Mouse (Mus musculus): Measurements from ENCODE around the gene Dph6. TPM values are rescaled to one million over a fixed set of nuclear protein-coding genes. Genes with fewer than 3 reads are reported as not detected.
"Not testable (repeated sequence)": the region's sequence is repeated elsewhere in the genome, so short reads cannot be mapped to it uniquely, and the experiment has no call there.

The Dph6 gene
- polyA plus RNA-seq, 1 experiment: 15.0 TPM

DNA sequence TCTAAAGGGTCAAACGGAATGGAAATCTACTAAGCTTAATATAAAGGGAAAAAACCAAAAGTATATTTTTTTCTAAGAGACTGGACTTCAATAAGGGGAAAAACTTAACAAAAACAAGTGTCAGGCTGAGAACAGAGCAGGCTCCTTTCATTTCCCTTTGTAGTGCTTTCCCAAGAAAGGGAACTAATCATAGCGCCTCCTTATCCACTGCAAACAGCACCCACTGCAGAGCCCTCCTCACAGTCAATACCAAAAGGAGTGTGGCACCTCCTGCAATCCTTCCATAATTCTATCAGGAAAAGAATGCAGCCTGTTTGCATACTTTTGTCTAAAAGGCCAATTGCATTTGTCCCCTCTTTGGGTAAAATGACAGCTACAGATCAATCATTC, 32.2 kb downstream of the Dph6 start:
- TF ChIP-seq CTCF (IDR thresholded peaks at IDR 0.05; ENCODE audit: borderline replicate concordance, extremely low read depth, insufficient read depth, insufficient read length) (no peak), POLR2A (IDR thresholded peaks at IDR 0.05; ENCODE audit: borderline replicate concordance, extremely low read depth, insufficient read depth, insufficient read length, poor library complexity, severe bottlenecking) (no peak)
- DNase-seq (ENCODE audit: low read depth): no peak

DNA sequence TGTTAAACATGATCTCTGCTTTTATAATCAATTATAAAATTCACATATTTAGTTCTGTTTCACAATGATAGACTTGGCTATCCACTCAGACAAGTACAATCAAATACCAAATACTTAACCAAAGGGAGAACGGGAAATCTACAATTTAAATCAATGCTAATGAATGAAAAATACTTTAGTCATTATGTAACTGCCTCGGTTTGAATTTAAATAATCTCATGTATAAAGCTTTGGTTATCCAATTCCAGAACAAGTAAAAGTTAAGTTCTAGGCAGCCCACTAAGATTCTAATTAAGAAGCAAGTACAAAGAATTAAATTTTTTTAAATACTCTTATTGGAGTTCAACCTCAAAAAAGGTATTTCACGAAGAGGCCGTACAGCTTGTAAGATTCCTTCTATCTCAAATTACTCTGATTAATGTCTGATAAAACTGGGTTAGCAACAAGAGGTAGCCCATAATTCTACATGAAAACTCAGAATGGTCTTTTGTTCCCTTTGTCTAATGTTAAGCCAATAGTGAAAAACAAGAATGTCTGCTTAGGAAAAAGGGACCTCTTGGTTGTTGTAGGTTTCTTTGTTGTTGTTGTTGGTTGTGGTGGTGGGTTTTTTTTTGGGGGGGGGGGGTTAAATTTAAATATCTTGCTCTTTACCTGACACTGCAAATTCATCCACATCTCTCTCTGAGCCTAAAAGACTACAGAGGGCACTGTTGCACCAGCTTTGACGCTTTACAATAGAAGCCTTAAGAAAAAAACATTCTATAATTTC, 32.8 kb downstream of the Dph6 start:
- TF ChIP-seq POLR2A (IDR thresholded peaks at IDR 0.05; ENCODE audit: borderline replicate concordance, extremely low read depth, insufficient read depth, insufficient read length, poor library complexity, severe bottlenecking) (no peak), CTCF (IDR thresholded peaks at IDR 0.05; ENCODE audit: borderline replicate concordance, extremely low read depth, insufficient read depth, insufficient read length) (peak; percentile 49; the same call in 1 of the 2 replicates)

DNA sequence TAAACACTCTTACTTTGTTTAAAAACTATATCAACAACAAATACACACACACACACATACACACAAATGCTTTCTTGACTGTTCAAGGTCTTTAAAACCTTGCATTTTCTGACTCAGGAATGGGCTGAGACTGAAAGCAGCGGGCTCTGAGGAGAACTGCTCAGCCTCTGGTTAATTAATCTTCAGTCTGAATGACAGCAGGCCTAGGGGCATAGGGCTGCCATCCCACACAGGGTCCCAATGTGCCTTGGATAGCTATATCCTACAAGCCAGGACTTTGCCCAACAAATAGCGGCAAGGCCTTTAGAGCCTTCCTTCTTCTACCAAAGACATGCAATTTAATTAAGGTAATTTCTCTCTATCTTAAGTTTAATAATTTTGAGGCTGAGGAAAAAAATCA, 43.2 kb downstream of the Dph6 start:
- no peak for TF ChIP-seq POLR2A (IDR thresholded peaks at IDR 0.05; ENCODE audit: borderline replicate concordance, extremely low read depth, insufficient read depth, insufficient read length, poor library complexity, severe bottlenecking)
- no peak for TF ChIP-seq CTCF (IDR thresholded peaks at IDR 0.05; ENCODE audit: borderline replicate concordance, extremely low read depth, insufficient read depth, insufficient read length)

More for the DNA sequence above, 32.8 kb downstream of the Dph6 start:
- DNase-seq (ENCODE audit: low read depth): peak; percentile 94

DNA sequence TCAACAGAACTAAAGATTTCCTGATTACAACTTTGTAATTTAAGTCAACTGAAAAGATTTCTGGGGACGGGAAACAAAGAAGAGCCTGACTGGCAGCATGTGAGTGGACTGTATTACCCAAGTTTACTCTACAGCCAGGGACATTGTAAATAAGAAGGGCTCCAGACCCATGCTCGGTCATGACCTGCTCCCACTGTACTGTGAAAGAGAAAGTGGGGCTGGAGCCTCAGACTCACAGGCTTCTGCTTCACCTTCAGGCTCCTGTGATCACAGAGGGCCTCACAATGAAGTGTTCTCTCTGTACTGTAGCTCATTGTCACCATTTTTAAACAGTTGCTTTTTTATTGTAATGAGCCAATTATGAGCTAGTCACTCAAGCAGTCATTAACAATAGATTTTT, 44.7 kb downstream of the Dph6 start:
- no peak for TF ChIP-seq CTCF (IDR thresholded peaks at IDR 0.05; ENCODE audit: borderline replicate concordance, extremely low read depth, insufficient read depth, insufficient read length)
- TF ChIP-seq POLR2A (IDR thresholded peaks at IDR 0.05; ENCODE audit: borderline replicate concordance, extremely low read depth, insufficient read depth, insufficient read length, poor library complexity, severe bottlenecking): no peak
- peak; percentile 82 for DNase-seq (ENCODE audit: low read depth)

More for the DNA sequence above, 43.2 kb downstream of the Dph6 start:
- DNase-seq (ENCODE audit: low read depth): peak; percentile 86

DNA sequence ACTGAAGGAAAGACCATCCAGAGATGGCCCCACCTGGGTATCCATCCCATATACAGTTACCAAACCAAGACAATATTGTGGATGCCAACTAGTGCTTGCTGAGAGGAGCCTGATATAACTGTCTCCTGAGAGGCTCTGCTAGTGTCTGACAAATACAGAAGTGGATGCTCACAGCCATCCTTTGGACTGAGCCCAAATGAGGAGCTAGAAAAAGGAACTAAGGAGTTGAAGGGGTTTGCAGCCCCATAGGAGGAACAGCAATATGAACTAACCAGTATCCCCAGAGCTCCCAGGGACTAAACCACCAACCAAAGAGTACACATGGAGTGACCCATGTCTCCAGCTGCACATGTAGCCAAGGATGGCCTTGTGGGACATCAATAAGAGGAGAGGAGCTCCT, 49.6 kb downstream of the Dph6 start:
- DNase-seq (ENCODE audit: low read depth): not testable (repeated sequence)

DNA sequence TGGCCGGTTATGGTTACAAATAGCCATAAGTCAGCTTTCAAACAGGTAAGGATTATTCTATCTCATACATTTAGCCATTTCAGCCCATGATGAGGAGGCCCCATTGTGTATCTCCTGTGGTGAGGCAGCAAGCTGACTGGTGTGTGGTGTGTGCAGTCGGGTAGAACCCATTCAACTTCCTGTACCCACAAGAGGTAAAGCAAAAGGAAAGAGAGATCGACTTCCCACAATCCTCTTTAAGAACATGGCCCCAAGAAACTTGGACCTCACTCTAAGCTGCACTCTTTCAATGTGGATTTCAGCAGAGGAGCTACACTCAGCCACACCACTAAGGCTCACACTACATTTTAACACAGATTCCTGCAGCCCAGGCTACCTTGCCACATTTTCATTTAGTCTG, 53.6 kb downstream of the Dph6 start:
- TF ChIP-seq POLR2A (IDR thresholded peaks at IDR 0.05; ENCODE audit: borderline replicate concordance, extremely low read depth, insufficient read depth, insufficient read length, poor library complexity, severe bottlenecking): no peak
- no peak for DNase-seq (ENCODE audit: low read depth)

DNA sequence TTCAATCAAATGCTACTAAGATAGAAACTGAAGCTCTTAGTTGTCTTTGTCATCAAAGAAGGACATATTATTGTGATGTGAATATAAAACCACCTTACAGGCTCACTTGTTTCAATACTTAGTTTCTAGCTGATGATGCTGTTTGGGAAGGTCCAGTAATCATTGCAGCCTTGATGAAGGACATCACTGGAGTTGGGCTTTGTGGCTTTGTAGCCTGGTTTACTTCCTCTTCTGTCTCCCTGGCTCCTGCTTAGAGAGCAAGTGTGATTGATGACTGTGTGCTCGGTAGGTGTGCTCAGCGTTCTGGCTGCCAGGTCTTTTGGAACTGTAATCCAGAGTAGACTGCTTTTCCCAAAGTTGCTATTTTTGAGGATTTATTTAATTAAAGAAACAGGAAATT, 55.0 kb downstream of the Dph6 start:
- no peak for DNase-seq (ENCODE audit: low read depth)
- TF ChIP-seq POLR2A (IDR thresholded peaks at IDR 0.05; ENCODE audit: borderline replicate concordance, extremely low read depth, insufficient read depth, insufficient read length, poor library complexity, severe bottlenecking) (no peak), CTCF (IDR thresholded peaks at IDR 0.05; ENCODE audit: borderline replicate concordance, extremely low read depth, insufficient read depth, insufficient read length) (no peak)

DNA sequence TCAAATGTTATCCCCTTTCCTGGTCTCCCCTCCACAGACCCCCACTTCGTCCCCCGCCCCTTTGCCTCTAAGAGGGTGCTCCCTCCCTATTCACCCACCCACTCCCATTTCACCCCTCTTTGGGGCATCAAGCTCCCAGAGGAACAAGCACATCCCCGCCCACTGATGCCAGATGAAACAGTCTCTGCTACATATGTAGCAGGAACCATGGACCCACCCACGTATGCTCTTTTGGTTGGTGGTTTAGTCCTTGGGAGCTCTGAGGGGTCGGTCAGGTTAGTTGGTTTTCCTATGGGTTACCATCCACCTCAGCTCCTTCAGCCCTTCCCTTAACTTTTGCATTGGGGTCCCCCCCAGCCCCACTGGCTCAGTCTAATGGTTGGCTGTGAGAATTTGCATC, 61.4 kb downstream of the Dph6 start:
- TF ChIP-seq POLR2A (IDR thresholded peaks at IDR 0.05; ENCODE audit: borderline replicate concordance, extremely low read depth, insufficient read depth, insufficient read length, poor library complexity, severe bottlenecking) (no peak), CTCF (IDR thresholded peaks at IDR 0.05; ENCODE audit: borderline replicate concordance, extremely low read depth, insufficient read depth, insufficient read length) (no peak)
- no peak for DNase-seq (ENCODE audit: low read depth)

DNA sequence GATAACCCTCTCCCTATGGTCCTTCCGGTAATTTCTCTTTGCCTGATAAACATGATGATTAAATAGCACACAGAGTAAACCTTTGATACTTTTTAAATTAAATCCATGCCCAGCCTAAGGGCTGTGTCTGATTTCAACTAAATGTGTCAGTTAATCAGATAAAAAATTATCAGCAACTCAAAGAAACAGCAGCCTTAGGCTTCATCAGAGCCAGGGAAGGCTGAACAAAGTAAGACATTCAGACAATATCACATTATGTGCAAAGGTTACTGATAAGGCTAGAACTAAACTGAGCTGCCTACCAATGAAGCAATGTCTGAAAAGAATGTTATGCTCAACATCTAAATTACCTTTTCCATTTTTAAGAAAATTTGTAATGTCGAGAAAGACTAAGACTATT, 74.0 kb downstream of the Dph6 start:
- DNase-seq (ENCODE audit: low read depth): peak; percentile 22
- no peak for TF ChIP-seq POLR2A (IDR thresholded peaks at IDR 0.05; ENCODE audit: borderline replicate concordance, extremely low read depth, insufficient read depth, insufficient read length, poor library complexity, severe bottlenecking)

DNA sequence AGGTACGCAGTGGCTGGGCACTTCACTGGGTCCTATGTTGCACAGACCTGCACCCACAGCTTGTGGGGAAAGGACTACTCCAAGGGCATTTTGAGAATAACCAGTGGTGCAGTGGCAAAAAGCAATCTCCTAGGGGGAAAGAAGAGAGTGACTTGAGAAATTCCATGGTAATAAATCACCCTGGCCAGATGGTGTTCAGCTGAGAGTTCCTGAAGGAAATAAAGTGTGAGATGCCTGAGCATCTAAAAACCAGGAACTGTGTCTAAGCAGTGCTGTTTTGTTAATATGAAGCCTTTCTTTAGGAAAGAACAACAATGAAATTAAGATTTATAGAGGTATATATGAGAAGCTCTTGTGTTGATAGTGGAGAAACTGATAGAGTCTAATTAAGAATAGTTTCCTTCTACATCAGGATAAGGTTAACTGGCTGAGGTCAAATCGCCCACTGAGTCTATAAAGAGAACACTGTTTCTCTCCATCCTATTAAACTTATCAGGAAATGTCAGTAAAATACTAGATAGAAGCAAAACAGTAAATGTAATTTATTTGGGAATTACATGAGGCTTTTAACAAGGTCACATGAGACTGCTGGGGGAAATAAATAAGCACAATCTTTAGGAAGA, 111.7 kb downstream of the Dph6 start:
- DNase-seq (ENCODE audit: low read depth): no peak
- TF ChIP-seq CTCF (IDR thresholded peaks at IDR 0.05; ENCODE audit: borderline replicate concordance, extremely low read depth, insufficient read depth, insufficient read length) (no peak), POLR2A (IDR thresholded peaks at IDR 0.05; ENCODE audit: borderline replicate concordance, extremely low read depth, insufficient read depth, insufficient read length, poor library complexity, severe bottlenecking) (no peak)

DNA sequence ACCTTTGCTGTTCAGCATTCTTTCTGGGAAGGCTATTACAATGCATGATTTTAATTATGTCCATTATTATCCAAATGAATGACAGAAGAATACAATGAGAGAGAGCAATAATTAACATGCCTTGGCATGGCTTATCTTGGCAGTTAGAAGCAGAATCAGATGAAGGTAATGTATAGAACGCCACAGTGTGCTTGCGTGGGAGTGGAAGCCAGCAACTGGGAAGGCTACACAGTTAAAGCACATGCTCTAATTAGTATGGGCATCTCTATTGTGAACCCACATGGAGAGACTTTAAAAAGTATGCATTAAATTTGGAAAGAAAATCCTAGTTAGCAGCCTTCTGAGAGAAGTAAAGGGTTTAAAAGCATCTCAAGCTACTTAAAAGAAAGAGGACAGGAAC, 112.4 kb downstream of the Dph6 start:
- no peak for TF ChIP-seq CTCF (IDR thresholded peaks at IDR 0.05; ENCODE audit: borderline replicate concordance, extremely low read depth, insufficient read depth, insufficient read length)
- TF ChIP-seq POLR2A (IDR thresholded peaks at IDR 0.05; ENCODE audit: borderline replicate concordance, extremely low read depth, insufficient read depth, insufficient read length, poor library complexity, severe bottlenecking): no peak
- DNase-seq (ENCODE audit: low read depth): peak; percentile 57

DNA sequence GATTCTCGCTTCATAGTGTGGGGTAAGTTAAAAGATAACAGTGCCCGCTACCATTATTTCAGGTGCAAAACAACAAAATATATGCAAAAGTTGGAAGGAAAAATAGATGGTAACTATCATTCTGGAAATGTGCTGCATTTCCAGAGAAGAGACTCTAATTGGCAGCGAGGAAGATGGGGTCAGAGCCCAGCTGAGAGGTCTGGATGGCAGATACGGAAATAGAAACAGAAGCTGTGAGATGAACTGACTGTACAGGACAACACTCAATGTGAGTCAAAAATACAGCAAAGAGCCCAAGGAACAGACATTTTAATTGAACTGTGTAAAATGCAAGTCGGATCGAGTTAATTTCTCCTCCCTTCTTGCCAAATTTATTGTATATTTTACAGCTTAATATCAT, 114.3 kb downstream of the Dph6 start:
- no peak for DNase-seq (ENCODE audit: low read depth)
- TF ChIP-seq POLR2A (IDR thresholded peaks at IDR 0.05; ENCODE audit: borderline replicate concordance, extremely low read depth, insufficient read depth, insufficient read length, poor library complexity, severe bottlenecking) (no peak), CTCF (IDR thresholded peaks at IDR 0.05; ENCODE audit: borderline replicate concordance, extremely low read depth, insufficient read depth, insufficient read length) (no peak)
